9 mouse cellular contexts compared by ENCODE assay signal in genomic region chr13:97580241-97580874, GRCm38 (mm10).
DNase-seq lines count a peak whose midpoint lies in the region; ATAC-seq lines count a peak whose summit lies in the region.
"Had no signal": no experiment of that assay in that cellular context is flagged by ENCODE, and none has a peak within 500 bp of the region (broad histone marks: within the 10 kb centered on the region; RNA-seq: fewer than 3 reads in every experiment).

No protein-coding gene starts in this region.

- no peak overlapping the region for H3K9ac ChIP-seq in midbrain, embryonic 15.5 days
- H3K9ac ChIP-seq in limb, embryonic 13.5 days, result no peak overlapping the region
- no peak overlapping the region for H3K9ac ChIP-seq in stomach, embryonic 16.5 days (ENCODE audit: low read length)

- no peaks in the 10 kb centered on the region for H3K9me3 ChIP-seq in midbrain, embryonic 10.5 days (replicated peaks)
- H3K9me3 ChIP-seq in midbrain, embryonic 15.5 days, result no peaks in the 10 kb centered on the region
- H3K9me3 ChIP-seq in limb, embryonic 13.5 days, result no peaks in the 10 kb centered on the region
- H3K9me3 ChIP-seq in stomach, embryonic 16.5 days (replicated peaks; ENCODE audit: control insufficient read depth, low read length), result no peaks in the 10 kb centered on the region

- H3K36me3 ChIP-seq in midbrain, embryonic 10.5 days, result no peaks in the 10 kb centered on the region
- no peaks in the 10 kb centered on the region for H3K36me3 ChIP-seq in midbrain, embryonic 15.5 days (replicated peaks)
- no peaks in the 10 kb centered on the region for H3K36me3 ChIP-seq in limb, embryonic 13.5 days
- no peaks in the 10 kb centered on the region for H3K36me3 ChIP-seq in stomach, embryonic 16.5 days (ENCODE audit: control insufficient read depth, insufficient read depth, low read length)

- no peak overlapping the region for H3K4me3 ChIP-seq in midbrain, embryonic 10.5 days
- H3K4me3 ChIP-seq in midbrain, embryonic 15.5 days, result no peak overlapping the region
- H3K4me3 ChIP-seq in limb, embryonic 13.5 days, result no peak overlapping the region
- H3K4me3 ChIP-seq in stomach, embryonic 16.5 days (replicated peaks; ENCODE audit: low read length), result no peak overlapping the region

- H3K27ac ChIP-seq in midbrain, embryonic 10.5 days (replicated peaks), result peak overlapping the region; percentile 19
- H3K27ac ChIP-seq in midbrain, embryonic 15.5 days, result no peak overlapping the region
- H3K27ac ChIP-seq in limb, embryonic 13.5 days, result 0 out of 2 replicates have a peak overlapping the region, but pooled peaks have one; percentile 6
- H3K27ac ChIP-seq in stomach, embryonic 16.5 days (ENCODE audit: low read length), result no peak overlapping the region

- H3K4me1 ChIP-seq in midbrain, embryonic 10.5 days, result peaks cover 36% of the 10 kb centered on the region
- H3K4me1 ChIP-seq in midbrain, embryonic 15.5 days, result no peaks in the 10 kb centered on the region
- peaks cover 38% of the 10 kb centered on the region for H3K4me1 ChIP-seq in limb, embryonic 13.5 days
- 0 out of 2 replicates have a peak, but pooled peaks cover 4% of the 10 kb centered on the region for H3K4me1 ChIP-seq in stomach, embryonic 16.5 days (ENCODE audit: control insufficient read depth, insufficient read depth, low read length)

- no peaks in the 10 kb centered on the region for H3K27me3 ChIP-seq in midbrain, embryonic 10.5 days (ENCODE audit: low read depth, poor library complexity, severe bottlenecking)
- H3K27me3 ChIP-seq in midbrain, embryonic 15.5 days (replicated peaks), result no peaks in the 10 kb centered on the region
- peaks cover 4% of the 10 kb centered on the region; the same call in 1 of the 2 replicates for H3K27me3 ChIP-seq in limb, embryonic 13.5 days
- H3K27me3 ChIP-seq in stomach, embryonic 16.5 days (ENCODE audit: control insufficient read depth, insufficient read depth, low read length), result no peaks in the 10 kb centered on the region

- ATAC-seq in midbrain, embryonic 15.5 days (replicated peaks), result no peak
- ATAC-seq in limb, embryonic 13.5 days (ENCODE audit: low FRiP score, low read depth), result no peak
- ATAC-seq in stomach, embryonic 16.5 days (ENCODE audit: insufficient read depth, low FRiP score), result peak; percentile 33; the same call in 1 of the 2 replicates

- DNase-seq in midbrain, embryonic 10.5 days (ENCODE audit: low spot score), result peak; percentile 45
- DNase-seq in embryo, embryonic 9.5 days (ENCODE audit: extremely low spot score), result peak; percentile 51
- no peak for DNase-seq in urinary bladder, postnatal 36 days (ENCODE audit: low spot score in 2 of 2)
- no peak for DNase-seq in spleen, postnatal 36 days (ENCODE audit: low spot score in 2 of 2)
- DNase-seq: cerebellum, adult 11 months; left cerebral cortex, postnatal 4 days had no signal

- WGBS in midbrain, embryonic 10.5 days, result 26% methylated on average over 3 of the region's 3 CpGs
- 27% methylated on average over 3 of the region's 3 CpGs for WGBS in midbrain, embryonic 15.5 days
- 43% methylated on average over 3 of the region's 3 CpGs for WGBS in limb, embryonic 13.5 days
- 36% methylated on average over 3 of the region's 3 CpGs for WGBS in stomach, embryonic 16.5 days

- no peak overlapping the region for H3K4me2 ChIP-seq in midbrain, embryonic 15.5 days
- no peak overlapping the region for H3K4me2 ChIP-seq in limb, embryonic 13.5 days (replicated peaks)
- H3K4me2 ChIP-seq in stomach, embryonic 16.5 days (ENCODE audit: low read depth, low read length), result no peak overlapping the region

Comparison
In these comparisons a context has a peak if more than half of its experiments do, and no peak if none do; other contexts are left out.
1. H3K27ac ChIP-seq: peak in midbrain, embryonic 10.5 days (single experiment) and limb, embryonic 13.5 days (single experiment); none in midbrain, embryonic 15.5 days (single experiment) and stomach, embryonic 16.5 days (single experiment).
2. DNase-seq: peak in midbrain, embryonic 10.5 days (single experiment) and embryo, embryonic 9.5 days (single experiment); none in urinary bladder, postnatal 36 days (0 of 2) and spleen, postnatal 36 days (0 of 2).